Mouse (Mus musculus) left cerebral cortex, postnatal 25 days (tissue): ENCODE measurements around the gene Chpt1. TPM values are rescaled to one million over a fixed set of nuclear protein-coding genes. Genes with fewer than 3 reads are reported as not detected.
"Not testable (repeated sequence)": the region's sequence is repeated elsewhere in the genome, so short reads cannot be mapped to it uniquely, and the experiment has no call there.

ENCODE experiments used
- DNase-seq, 2 experiments: peaks; one replicate each; pipeline ENCODE4 v3.0.0; 2022; ENCODE audit warnings: low spot score in 2 of 2, mixed read lengths in 1 of 2
- intact Hi-C: fragments of 180-260 bp; cut with DNase I; formaldehyde crosslinking; loops from one replicate; pipeline ENCODE4 v1.15.1; 2025
- total RNA-seq, 2 experiments: library from RNA; stranded (reverse); gene quantifications; 2 replicates each; pipeline ENCODE4 v1.2.3; 2021

The Chpt1 gene
- total RNA-seq = 10 to 100 TPM; 36.3 to 43.3 TPM

- intact Hi-C loops = loop anchor here (5.0 kb wide), 2 partner anchors 126 to 229 kb away; partner anchors contain the start of genes Arl1, Dram1 and Gnptab
- DNase-seq = peak; percentile 78 to 81
Measured at GRCm38 (mm10) chr10:88503421-88504314, at the start of gene Chpt1. TSS of gene Chpt1 (minus strand) at chr10:88504073.

DNA sequence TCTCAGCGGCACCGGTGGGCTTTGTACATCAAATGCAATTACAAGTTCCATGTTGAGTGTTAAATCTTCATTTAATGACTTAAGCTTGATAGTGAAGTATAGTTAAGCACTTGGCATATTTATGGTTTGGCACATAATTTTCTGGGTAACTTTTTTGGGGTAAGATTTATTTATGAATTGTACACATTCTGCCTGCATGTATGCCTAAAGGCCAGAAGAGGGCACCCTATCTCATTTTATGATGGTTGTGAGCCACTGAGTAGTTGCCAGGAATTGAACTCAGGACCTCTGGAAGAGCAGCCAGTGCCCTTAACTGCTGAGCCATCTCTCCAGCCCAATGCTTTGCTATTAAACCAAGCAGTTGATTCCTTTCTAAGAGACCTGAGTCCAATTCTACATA lies 48.9 kb upstream of the Chpt1 start:
- no peak for DNase-seq
- intact Hi-C loops = loop anchor here (5.0 kb wide), 1 partner anchor 115 kb away; no protein-coding TSS in a partner anchor

GRCm38 (mm10) chr10:88550225-88550624 lies 46.4 kb upstream of the Chpt1 start:
- no peak for DNase-seq
- intact Hi-C loops = loop anchor here (5.0 kb wide), 1 partner anchor 117 kb away; no protein-coding TSS in a partner anchor

DNA sequence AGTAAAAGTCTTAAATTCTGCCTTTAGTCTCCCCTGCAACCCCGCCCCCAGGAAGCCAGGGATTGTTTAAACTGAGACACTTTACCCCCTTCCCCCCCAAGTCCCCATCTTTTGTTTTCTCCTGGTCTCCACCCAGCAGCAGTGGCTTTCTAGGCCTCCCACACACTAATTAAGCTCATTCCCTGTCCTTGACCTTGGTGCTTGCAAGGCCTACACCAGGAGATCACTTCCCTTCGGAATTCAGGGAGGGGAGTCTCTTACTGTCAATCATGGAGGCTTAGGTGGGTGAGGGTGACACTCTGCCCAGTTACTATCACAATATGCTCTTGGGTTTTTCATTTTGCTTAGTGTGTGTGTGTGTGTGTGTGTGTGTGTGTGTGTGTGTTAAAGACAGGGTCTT lies 43.8 kb upstream of the Chpt1 start:
- intact Hi-C loops = no loop called here
- DNase-seq = no peak

DNA sequence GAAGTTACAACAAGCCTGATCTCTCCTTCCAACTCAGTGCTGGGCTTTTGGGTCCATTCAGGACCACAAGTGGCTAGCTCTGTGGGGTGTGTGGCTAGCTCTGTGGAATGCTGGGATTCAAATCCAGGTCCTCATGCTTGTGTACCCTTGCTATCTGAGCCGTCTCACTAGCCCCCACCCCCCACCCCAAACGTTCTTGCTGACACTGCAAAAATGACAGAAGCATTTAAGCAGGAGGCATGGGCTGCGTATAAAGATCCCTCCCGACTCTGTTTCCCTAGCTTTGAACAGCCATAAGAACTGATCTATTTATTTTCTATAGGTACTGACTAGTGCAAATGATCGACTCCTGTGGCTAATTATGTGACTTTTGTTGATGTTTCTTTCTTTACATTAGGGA lies 26.8 kb upstream of the Chpt1 start:
- intact Hi-C loops = no loop called here

DNA sequence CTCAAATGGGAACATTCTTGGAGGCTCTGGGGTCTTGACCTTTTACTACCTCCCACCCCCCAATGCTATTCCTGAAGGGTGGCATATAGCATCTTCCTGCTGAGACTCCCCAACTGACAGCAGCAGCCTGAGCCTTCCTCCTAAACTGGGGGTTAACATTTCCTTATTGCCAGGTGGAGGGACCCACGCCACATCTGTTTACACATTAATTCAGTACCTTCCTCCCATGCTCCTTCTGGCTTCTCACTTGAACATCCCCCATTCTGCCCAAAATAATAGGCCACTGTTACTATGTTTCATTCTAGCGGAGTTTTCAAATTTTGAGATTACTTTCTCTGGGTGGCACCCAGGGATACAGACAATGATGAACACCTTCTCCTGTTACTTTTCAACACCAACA lies 20.1 kb upstream of the Chpt1 start:
- intact Hi-C loops = no loop called here

More for the DNA sequence above, 26.8 kb upstream of the Chpt1 start:
- no peak for DNase-seq

DNA sequence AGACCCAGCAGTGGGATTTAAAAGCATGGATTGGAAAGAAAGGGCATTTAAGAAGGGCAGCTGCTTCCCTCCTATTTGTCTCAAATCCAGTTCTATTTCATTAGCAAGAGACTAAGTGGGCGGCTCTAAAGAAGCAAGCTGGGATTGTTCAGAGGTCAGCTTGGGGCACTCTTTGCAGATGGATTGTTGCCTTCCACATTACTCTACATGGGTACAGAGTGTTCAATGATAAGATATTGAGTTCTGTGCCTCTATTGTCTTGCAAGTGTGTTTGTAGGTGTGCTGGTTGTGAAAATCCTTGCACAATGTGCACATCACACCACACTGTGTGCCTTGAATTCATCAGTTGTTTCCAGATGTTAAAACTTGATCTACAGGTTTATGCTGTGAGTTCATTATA lies 19.3 kb upstream of the Chpt1 start:
- intact Hi-C loops = no loop called here

More for the DNA sequence above, 20.1 kb upstream of the Chpt1 start:
- DNase-seq = peak in 1 of 2 experiments; percentile 43

GRCm38 (mm10) chr10:88522795-88523194 lies 18.9 kb upstream of the Chpt1 start:
- DNase-seq = no peak
- intact Hi-C loops = no loop called here

More for the DNA sequence above, 19.3 kb upstream of the Chpt1 start:
- no peak for DNase-seq

- intact Hi-C loops, DNase-seq: not testable (repeated sequence)
Measured at GRCm38 (mm10) chr10:88515049-88515448, 11.2 kb upstream of the Chpt1 start.

- intact Hi-C loops = no loop called here
- DNase-seq = peak; percentile 45 to 56
Measured at GRCm38 (mm10) chr10:88514495-88514894, 10.6 kb upstream of the Chpt1 start.

DNA sequence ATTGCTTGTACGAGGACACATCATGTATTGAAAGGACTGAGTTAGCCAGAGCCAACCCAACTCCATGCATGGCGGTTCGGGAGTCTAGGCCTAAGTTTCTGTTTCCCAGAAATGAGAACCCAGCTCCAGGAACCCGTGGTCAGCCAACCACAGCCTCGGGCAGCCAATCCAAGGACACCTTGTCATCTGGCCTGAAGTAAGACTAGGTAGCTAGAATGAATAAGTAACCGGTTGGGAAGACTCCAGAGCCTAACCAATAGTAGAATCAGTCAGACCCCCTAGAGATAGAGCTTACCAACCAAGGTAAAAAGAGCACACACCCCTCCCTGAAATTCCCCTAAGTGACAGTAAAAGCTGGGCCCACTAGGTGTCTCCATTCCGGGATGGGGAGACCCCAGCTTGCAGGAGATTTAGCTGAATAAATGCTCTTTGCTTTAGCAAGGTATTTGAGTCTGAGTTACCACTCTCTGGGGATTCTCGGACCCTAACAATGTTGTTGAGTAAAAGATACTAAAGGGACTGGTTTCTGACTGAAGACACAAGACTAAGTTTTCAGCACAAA lies 9.8 kb upstream of the Chpt1 start:
- no peak for DNase-seq
- intact Hi-C loops = no loop called here

DNA sequence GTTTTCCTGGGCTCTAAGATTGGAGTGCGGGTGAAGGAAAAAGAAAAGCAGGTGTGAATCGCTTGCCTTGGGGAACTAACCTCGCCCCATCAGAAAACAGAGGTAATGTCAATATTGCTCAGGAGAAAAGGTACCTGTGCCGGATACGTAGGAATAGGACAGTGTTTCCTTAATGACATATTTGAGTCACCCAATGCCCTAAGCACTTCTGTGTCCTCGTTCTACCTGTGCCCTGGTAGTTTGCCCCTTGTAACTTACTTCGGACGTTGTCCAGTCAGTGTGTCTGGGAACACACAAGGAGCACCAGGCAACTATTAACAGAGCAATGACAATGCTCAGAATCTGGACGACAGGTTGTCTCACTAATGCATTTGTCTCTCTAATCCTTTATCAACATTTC lies 7.5 kb upstream of the Chpt1 start:
- no peak for DNase-seq
- intact Hi-C loops = no loop called here

DNA sequence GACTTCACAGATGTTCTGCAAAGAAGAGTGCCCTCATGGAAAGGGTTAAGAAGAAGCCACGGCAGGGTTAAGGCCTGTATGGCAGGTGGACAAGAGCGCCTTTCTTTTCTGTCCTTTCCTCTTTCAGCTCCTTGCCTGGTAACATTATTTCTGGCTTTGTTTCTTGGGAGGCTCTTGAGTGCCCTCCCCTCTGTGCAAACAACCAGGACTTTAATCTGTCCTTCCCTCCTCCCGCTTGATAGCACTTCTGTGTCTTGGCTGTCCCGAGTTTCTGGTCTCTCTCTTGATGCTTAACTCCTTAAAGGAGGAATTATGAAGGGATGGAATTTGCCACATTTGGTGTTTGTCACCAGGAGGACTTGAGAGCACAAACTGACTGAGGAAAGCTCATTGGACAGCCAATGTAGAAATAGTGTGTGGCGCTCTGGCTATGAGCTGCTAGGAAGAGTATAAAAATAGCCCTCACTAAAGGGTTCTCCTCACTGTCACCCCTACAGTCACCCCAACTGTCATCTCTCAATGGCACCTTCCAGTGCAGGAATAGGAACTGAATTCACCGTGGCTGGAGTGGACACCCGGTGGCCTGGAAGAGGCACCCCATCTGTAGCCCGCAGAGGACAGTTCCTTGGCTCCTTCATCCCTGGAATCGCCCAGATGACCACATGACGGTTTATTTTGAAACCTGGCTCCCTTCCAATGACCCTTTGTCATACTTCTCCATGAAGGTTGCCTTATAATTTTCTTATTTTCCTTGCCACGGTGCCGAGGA lies 6.8 kb upstream of the Chpt1 start:
- intact Hi-C loops = no loop called here
- no peak for DNase-seq

DNA sequence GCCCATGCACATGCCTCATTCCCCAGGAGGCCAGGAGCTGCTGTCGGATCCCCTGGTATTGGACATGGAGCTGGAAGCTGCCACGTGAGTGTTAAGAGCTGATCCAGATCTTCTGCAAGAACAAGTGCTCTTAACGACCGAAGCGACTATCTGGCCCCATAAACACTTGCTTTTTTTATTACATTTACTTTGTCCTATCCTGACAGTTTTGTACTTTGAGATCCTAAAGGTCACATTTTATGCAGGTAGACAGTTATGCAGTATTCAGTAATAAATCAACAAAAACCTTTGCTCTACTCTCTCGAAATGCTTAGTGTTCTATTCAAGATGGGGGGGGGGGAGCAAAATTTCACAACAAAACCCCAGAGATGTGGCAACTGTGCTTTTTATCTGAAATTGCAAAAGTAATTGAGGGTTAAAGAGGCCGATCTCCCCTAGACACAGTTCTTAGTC lies 3.8 kb upstream of the Chpt1 start:
- DNase-seq = no peak
- intact Hi-C loops = no loop called here

DNA sequence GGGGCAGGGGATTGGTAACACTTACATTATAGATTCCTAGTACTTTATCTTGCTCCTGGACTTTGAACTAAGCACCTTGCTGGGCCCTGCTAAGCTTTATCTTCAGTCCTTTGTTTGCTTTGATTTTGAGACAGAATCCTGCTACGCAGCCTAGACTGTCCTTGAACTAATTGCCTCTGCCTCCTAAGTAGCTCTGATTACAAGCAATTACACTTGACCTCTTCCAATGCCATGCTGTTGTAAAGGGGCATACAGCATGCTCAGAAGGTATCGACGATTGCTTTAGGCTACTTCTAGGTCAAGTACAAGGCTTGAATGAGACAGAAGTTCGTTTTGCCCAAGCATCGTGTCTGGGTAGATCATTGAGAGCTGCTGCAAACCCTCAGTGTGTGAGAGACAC lies 1.4 kb upstream of the Chpt1 start:
- no peak for DNase-seq
- intact Hi-C loops = no loop called here

- intact Hi-C loops = loop anchor here (5.0 kb wide), 2 partner anchors 127 to 228 kb away; partner anchors contain the start of genes Arl1, Dram1 and Gnptab
- DNase-seq = no peak
Measured at GRCm38 (mm10) chr10:88504481-88504880, 608 bp upstream of the Chpt1 start.

DNA sequence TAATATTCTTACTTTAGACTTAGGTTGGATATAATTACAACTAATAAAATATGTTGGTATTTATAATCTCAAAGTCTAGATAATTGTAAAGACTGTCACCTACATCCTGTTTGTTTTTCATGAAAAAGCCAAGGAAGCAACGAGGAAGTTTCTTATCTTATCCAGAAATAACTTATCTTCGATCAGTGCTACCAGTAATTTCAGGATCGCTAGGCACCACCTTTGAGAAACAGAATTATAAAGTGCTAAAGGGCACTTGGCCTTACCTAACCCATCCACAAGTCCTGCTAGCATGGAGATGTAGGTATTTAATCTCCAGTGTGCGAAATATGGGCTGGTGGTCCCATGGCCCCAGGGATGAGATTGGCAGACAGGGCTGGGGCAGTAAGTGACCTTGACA lies 954 bp downstream of the Chpt1 start:
- intact Hi-C loops = loop anchor here (5.0 kb wide), 2 partner anchors 126 to 229 kb away; partner anchors contain the start of genes Arl1, Dram1 and Gnptab
- no peak for DNase-seq

GRCm38 (mm10) chr10:88501886-88502765 lies 1.7 kb downstream of the Chpt1 start:
- peak in 1 of 2 experiments; percentile 34 for DNase-seq
- intact Hi-C loops = loop anchor here (5.0 kb wide), 2 partner anchors 125 to 230 kb away; partner anchors contain the start of genes Arl1, Dram1 and Gnptab

- no peak for DNase-seq
- intact Hi-C loops = loop anchor here (5.0 kb wide), 2 partner anchors 124 to 231 kb away; partner anchors contain the start of genes Arl1, Dram1 and Gnptab
Measured at GRCm38 (mm10) chr10:88501370-88501769, 2.5 kb downstream of the Chpt1 start.
